Mouse (Mus musculus) heart, postnatal 0 days (tissue): ENCODE results near the gene Inka2.

ENCODE experiments used
- CTCF ChIP-seq: IDR thresholded peaks from 2 replicates; pipeline ENCODE4 v1.5.1; 2016; ENCODE audit warnings: antibody characterized with exemption, control low read depth, low read depth
- EP300 ChIP-seq: IDR thresholded peaks from 2 replicates; pipeline ENCODE4 v1.6.1; 2016; ENCODE audit warnings: antibody characterized with exemption, low read depth

GRCm38 (mm10) chr3:105732360-105732759, 28.0 kb downstream of the Inka2 start:
- TF ChIP-seq EP300: no peak
- no peak for TF ChIP-seq CTCF
